Mouse (Mus musculus) thymus, postnatal 4 days (tissue): Measurements from ENCODE around the gene Erc2.

Experiments
- DNase-seq: peaks from one replicate; pipeline ENCODE4 v3.0.0; 2021

Erc2 gene

GRCm38 (mm10) chr14:27622176-27622922, at the start of gene Erc2:
Erc2 (plus strand) TSS chr14:27622428.
- DNase-seq = peak; percentile 22

GRCm38 (mm10) chr14:27578443-27578842, 43.8 kb upstream of the Erc2 start:
- no peak for DNase-seq

- peak; percentile 12 for DNase-seq
Measured at GRCm38 (mm10) chr14:27589616-27590015, 32.6 kb upstream of the Erc2 start.

- no peak for DNase-seq
Measured at GRCm38 (mm10) chr14:27592163-27592562, 30.1 kb upstream of the Erc2 start.

GRCm38 (mm10) chr14:27596265-27596664, 26.0 kb upstream of the Erc2 start:
- DNase-seq = peak; percentile 93

GRCm38 (mm10) chr14:27602136-27602535, 20.1 kb upstream of the Erc2 start:
- no peak for DNase-seq

- DNase-seq = no peak
Measured at GRCm38 (mm10) chr14:27607419-27607818, 14.8 kb upstream of the Erc2 start.

GRCm38 (mm10) chr14:27613766-27614165, 8.5 kb upstream of the Erc2 start:
- no peak for DNase-seq

- DNase-seq = no peak
Measured at GRCm38 (mm10) chr14:27617286-27617685, 4.9 kb upstream of the Erc2 start.

- DNase-seq = no peak
Measured at GRCm38 (mm10) chr14:27621576-27621975, 652 bp upstream of the Erc2 start.

GRCm38 (mm10) chr14:27622923-27623219, 643 bp downstream of the Erc2 start:
- DNase-seq = no peak

- DNase-seq = no peak
Measured at GRCm38 (mm10) chr14:27623368-27623767, 1.1 kb downstream of the Erc2 start.

GRCm38 (mm10) chr14:27628701-27629100, 6.5 kb downstream of the Erc2 start:
- DNase-seq = no peak

- DNase-seq = no peak
Measured at GRCm38 (mm10) chr14:27629369-27630012, 7.3 kb downstream of the Erc2 start.

GRCm38 (mm10) chr14:27630973-27631640, 8.9 kb downstream of the Erc2 start:
- no peak for DNase-seq

- DNase-seq = no peak
Measured at GRCm38 (mm10) chr14:27634761-27635160, 12.5 kb downstream of the Erc2 start.

- DNase-seq = no peak
Measured at GRCm38 (mm10) chr14:27636556-27636955, 14.3 kb downstream of the Erc2 start.

- DNase-seq = no peak
Measured at GRCm38 (mm10) chr14:27641382-27641781, 19.2 kb downstream of the Erc2 start.

- no peak for DNase-seq
Measured at GRCm38 (mm10) chr14:27642981-27643380, 20.8 kb downstream of the Erc2 start.

- no peak for DNase-seq
Measured at GRCm38 (mm10) chr14:27654670-27655069, 32.4 kb downstream of the Erc2 start.

- no peak for DNase-seq
Measured at GRCm38 (mm10) chr14:27658616-27659015, 36.4 kb downstream of the Erc2 start.

- DNase-seq = no peak
Measured at GRCm38 (mm10) chr14:27661466-27661865, 39.2 kb downstream of the Erc2 start.

GRCm38 (mm10) chr14:27662251-27662650, 40.0 kb downstream of the Erc2 start:
- DNase-seq = no peak
